In the genomic region with DNA sequence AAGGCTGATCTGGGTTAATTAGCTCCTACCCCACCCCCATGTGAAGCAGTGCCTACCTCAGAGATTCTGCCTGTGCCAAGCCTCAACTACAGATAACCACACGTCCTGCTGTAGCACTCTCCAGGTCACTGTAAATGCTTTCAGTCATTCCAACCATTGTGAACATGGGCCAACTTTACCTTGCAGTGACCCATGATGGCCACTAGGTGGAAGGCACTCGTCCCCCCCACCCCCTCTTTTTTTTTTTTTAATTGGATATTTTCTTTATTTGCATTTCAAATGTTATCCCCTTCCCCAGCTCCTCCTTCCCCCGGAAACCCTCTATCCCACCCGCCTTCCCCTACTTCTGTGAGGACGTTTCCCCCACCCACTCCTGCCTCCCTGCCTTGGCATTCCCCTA, we compare ENCODE assay signal across 8 mouse cellular contexts. TPM values are rescaled to one million over a fixed set of nuclear protein-coding genes. Genes with fewer than 3 reads are reported as not detected.
A peak's percentile ranks its signal among the peaks of the same experiment; 100 is the strongest.
DNase-seq lines count a peak whose midpoint lies in the region; ATAC-seq and TF ChIP-seq lines count a peak whose summit lies in the region.
"Had no signal": no experiment of that assay in that cellular context is flagged by ENCODE, and none has a peak within 500 bp of the region (broad histone marks: within the 10 kb centered on the region; RNA-seq: fewer than 3 reads in every experiment).

No protein-coding gene starts in this region.

- no peak overlapping the region for H3K4me2 ChIP-seq in kidney, embryonic 16.5 days (replicated peaks; ENCODE audit: low read depth, low read length)
- no peak overlapping the region for H3K4me2 ChIP-seq in lung, embryonic 14.5 days

- no peak for TF ChIP-seq POLR2A in MEL (IDR thresholded peaks at IDR 0.05; ENCODE audit: control insufficient read depth in 1 of 2, insufficient read depth in 1 of 2, low read depth in 1 of 2, low read length in 2 of 2, poor library complexity in 1 of 2)

- intact Hi-C loops in gastrocnemius, postnatal 14 days (cut with DNase I; ENCODE audit: low total_unique reads): loop anchor here (5.0 kb wide), 1 partner anchor 42 kb away; no protein-coding TSS in a partner anchor

- H3K4me1 ChIP-seq in kidney, embryonic 16.5 days (ENCODE audit: insufficient read depth, low read length): no peaks in the 10 kb centered on the region; the same call in 1 of the 2 replicates
- H3K4me1 ChIP-seq in MEL (ENCODE audit: control insufficient read depth in 1 of 2, insufficient read depth in 2 of 2, low read length in 2 of 2): no peaks in the 10 kb centered on the region
- H3K4me1 ChIP-seq in lung, embryonic 14.5 days (ENCODE audit: insufficient read depth): no peaks in the 10 kb centered on the region

- 0 out of 2 replicates have a peak overlapping the region, but pooled peaks have one; percentile 8 for H3K9ac ChIP-seq in kidney, embryonic 16.5 days (replicated peaks; ENCODE audit: low read length)
- H3K9ac ChIP-seq in MEL (ENCODE audit: control insufficient read depth, low read depth, low read length, poor library complexity, severe bottlenecking): no peak overlapping the region
- H3K9ac ChIP-seq in lung, embryonic 14.5 days: no peak overlapping the region

- TF ChIP-seq EP300 in MEL (IDR thresholded peaks at IDR 0.05; ENCODE audit: low read depth in 1 of 2, low read length in 2 of 2): no peak

- WGBS in kidney, embryonic 16.5 days: 8% methylated on average over 5 of the region's 5 CpGs
- WGBS in lung, embryonic 14.5 days: 7% methylated on average over 5 of the region's 5 CpGs

- no peak overlapping the region for H3K4me3 ChIP-seq in kidney, embryonic 16.5 days (ENCODE audit: low read length)
- H3K4me3 ChIP-seq in MEL (ENCODE audit: control insufficient read depth in 1 of 2, insufficient read depth in 1 of 2, low read depth in 2 of 2, low read length in 2 of 2): no peak overlapping the region
- no peak overlapping the region for H3K4me3 ChIP-seq in lung, embryonic 14.5 days (ENCODE audit: low read depth, low read length)

- no peak overlapping the region for H3K27ac ChIP-seq in kidney, embryonic 16.5 days (ENCODE audit: low read length)
- H3K27ac ChIP-seq in MEL (ENCODE audit: control insufficient read depth, low read depth, low read length): no peak overlapping the region
- H3K27ac ChIP-seq in lung, embryonic 14.5 days (ENCODE audit: low read depth): no peak overlapping the region

- H3K36me3 ChIP-seq in kidney, embryonic 16.5 days (ENCODE audit: insufficient read depth, low read length): peaks cover 14% of the 10 kb centered on the region
- H3K36me3 ChIP-seq in MEL (ENCODE audit: control insufficient read depth in 1 of 2, insufficient read depth in 2 of 2, low read length in 2 of 2): peaks cover 0 to 3% of the 10 kb centered on the region in 2 experiments; a peak in 1 of 4 replicates
- peaks cover 36% of the 10 kb centered on the region for H3K36me3 ChIP-seq in lung, embryonic 14.5 days (ENCODE audit: insufficient read depth)

- no peak for DNase-seq in kidney, adult 18-20 months
- peak; percentile 54 for DNase-seq in MEL (ENCODE audit: low read depth, low spot score)
- peak; percentile 36 for DNase-seq in c-Kit-positive CD71-positive TER-119-negative erythroid progenitor cells, embryonic 14.5 days (ENCODE audit: low read depth)
- peak; percentile 64 for DNase-seq in lung, embryonic 14.5 days
- DNase-seq in natural killer cell, adult 2 months (ENCODE audit: low spot score in 2 of 2): no peak
- DNase-seq in gastrocnemius, postnatal 14 days: no peak

- TF ChIP-seq RAD21 in MEL (IDR thresholded peaks at IDR 0.05; ENCODE audit: low read depth, low read length): no peak; the same call in 1 of the 2 replicates

- H3K9me3 ChIP-seq in kidney, embryonic 16.5 days (ENCODE audit: low read length): no peaks in the 10 kb centered on the region
- H3K9me3 ChIP-seq in MEL (replicated peaks; ENCODE audit: insufficient read depth, low read length): no peaks in the 10 kb centered on the region
- no peaks in the 10 kb centered on the region for H3K9me3 ChIP-seq in lung, embryonic 14.5 days (ENCODE audit: low read depth, low read length)

- H3K79me2 ChIP-seq in MEL (ENCODE audit: control insufficient read depth, insufficient read depth, low read length, poor library complexity): no peaks in the 10 kb centered on the region

- no peak for ATAC-seq in kidney, embryonic 16.5 days (ENCODE audit: low FRiP score, low TSS enrichment)
- ATAC-seq in lung, embryonic 14.5 days (ENCODE audit: insufficient read depth): no peak

- H3K27me3 ChIP-seq in kidney, embryonic 16.5 days (ENCODE audit: insufficient read depth, low read length): no peaks in the 10 kb centered on the region
- H3K27me3 ChIP-seq in MEL (ENCODE audit: control insufficient read depth in 1 of 2, insufficient read depth in 2 of 2, low read length in 2 of 2): no peaks in the 10 kb centered on the region
- no peaks in the 10 kb centered on the region for H3K27me3 ChIP-seq in lung, embryonic 14.5 days (ENCODE audit: insufficient read depth, low read length)

- peak; percentile 56 to 70 (median 56) for TF ChIP-seq CTCF in MEL (IDR thresholded peaks at IDR 0.05 in 2 of 3, conservative IDR thresholded peaks at IDR 0.05 in 1 of 3; ENCODE audit: control insufficient read depth in 1 of 3, insufficient read depth in 1 of 3, low read depth in 2 of 3, low read length in 3 of 3, poor library complexity in 1 of 3, severe bottlenecking in 1 of 3)
- peak; percentile 79 for TF ChIP-seq CTCF in lung, embryonic 14.5 days (IDR thresholded peaks at IDR 0.05; ENCODE audit: low read depth)

TF ChIP-seq in MEL, 35 proteins besides CTCF, POLR2A, EP300 and RAD21:
- no peak for TF ChIP-seq GABPA (IDR thresholded peaks at IDR 0.05; ENCODE audit: low read depth, low read length)
- TF ChIP-seq MAZ (IDR thresholded peaks at IDR 0.05; ENCODE audit: low read depth, low read length): 0 out of 2 replicates have a peak, but pooled peaks have one; percentile 44
- no peak for TF ChIP-seq ZMIZ1 (IDR thresholded peaks at IDR 0.05; ENCODE audit: low read depth, low read length)
- TF ChIP-seq MYC (IDR thresholded peaks at IDR 0.05; ENCODE audit: low read depth, low read length): no peak
- TF ChIP-seq ETS1 (IDR thresholded peaks at IDR 0.05; ENCODE audit: low read depth, low read length): no peak
- TF ChIP-seq SMC3 (IDR thresholded peaks at IDR 0.05; ENCODE audit: low read depth, low read length): peak; percentile 28
- no peak for TF ChIP-seq HCFC1 (IDR thresholded peaks at IDR 0.05; ENCODE audit: low read depth, low read length)
- TF ChIP-seq USF1 (IDR thresholded peaks at IDR 0.05; ENCODE audit: low read depth, low read length): no peak
- no peak for TF ChIP-seq NELFE (IDR thresholded peaks at IDR 0.05; ENCODE audit: low read depth, low read length)
- TF ChIP-seq RCOR1 (IDR thresholded peaks at IDR 0.05; ENCODE audit: low read depth, low read length): no peak
- 0 out of 2 replicates have a peak, but pooled peaks have one; percentile 24 for TF ChIP-seq POLR2AphosphoS2 (IDR thresholded peaks at IDR 0.05; ENCODE audit: low read length)
- TF ChIP-seq CHD1 (IDR thresholded peaks at IDR 0.05; ENCODE audit: low read depth, low read length): no peak
- peak; percentile 90 for TF ChIP-seq ZNF384 (IDR thresholded peaks at IDR 0.05; ENCODE audit: low read depth, low read length)
- TF ChIP-seq MAFK (IDR thresholded peaks at IDR 0.05; ENCODE audit: borderline replicate concordance, low read depth, low read length): no peak
- no peak for TF ChIP-seq MAX (IDR thresholded peaks at IDR 0.05; ENCODE audit: low read length)

RNA-seq across cellular contexts. Expression of gene Gm17617, which starts 2.0 kb away (rescaled TPM):
- not detected in 2 replicates for polyA plus RNA-seq in kidney, embryonic 16.5 days (2015; fragmentation: Nextera tagmentation; extraction: Ambion mirVana)
- total RNA-seq in MEL (2012; rRNA removed): not detected in 2 replicates
- polyA plus RNA-seq in MEL (2012; ENCODE audit: insufficient read depth in 1 of 2, insufficient read length in 2 of 2, low read depth in 1 of 2, low replicate concordance in 2 of 2, missing spikeins in 1 of 2): not detected
- not detected in 2 replicates for polyA plus RNA-seq in lung, embryonic 14.5 days (2014; fragmentation: Nextera tagmentation; extraction: Ambion mirVana)
- not detected for total RNA-seq in gastrocnemius, postnatal 14 days (2021)
- total RNA-seq: heart, postnatal 14 days had no signal

RNA-seq across cellular contexts. Expression of gene Fgfr4, which starts 17.1 kb away (rescaled TPM):
- polyA plus RNA-seq in kidney, embryonic 16.5 days (2015; fragmentation: Nextera tagmentation; extraction: Ambion mirVana): 21.8 and 23.0 TPM in 2 replicates
- not detected in 2 replicates for total RNA-seq in MEL (2012; rRNA removed)
- polyA plus RNA-seq in MEL (2012; ENCODE audit: insufficient read depth in 1 of 2, insufficient read length in 2 of 2, low read depth in 1 of 2, low replicate concordance in 2 of 2, missing spikeins in 1 of 2): not detected
- polyA plus RNA-seq in lung, embryonic 14.5 days (2014; fragmentation: Nextera tagmentation; extraction: Ambion mirVana): 14.6 and 17.3 TPM in 2 replicates
- 1 to 10 TPM; 6.6 to 6.7 TPM for total RNA-seq in gastrocnemius, postnatal 14 days (2021)

RNA-seq across cellular contexts. Expression of gene Zfp346, which starts 30.3 kb away (rescaled TPM):
- 19.6 and 22.7 TPM in 2 replicates for polyA plus RNA-seq in kidney, embryonic 16.5 days (2015; fragmentation: Nextera tagmentation; extraction: Ambion mirVana)
- total RNA-seq in MEL (2012; rRNA removed): 15.0 and 19.5 TPM in 2 replicates
- polyA plus RNA-seq in MEL (2012; ENCODE audit: insufficient read depth in 1 of 2, insufficient read length in 2 of 2, low read depth in 1 of 2, low replicate concordance in 2 of 2, missing spikeins in 1 of 2): 10 to 100 TPM in 1 of 2 experiments, not detected in 1; 28.8 TPM
- 22.3 and 25.0 TPM in 2 replicates for polyA plus RNA-seq in lung, embryonic 14.5 days (2014; fragmentation: Nextera tagmentation; extraction: Ambion mirVana)
- 10 to 100 TPM; 10.2 to 11.2 TPM for total RNA-seq in gastrocnemius, postnatal 14 days (2021)

RNA-seq across cellular contexts. Expression of gene Uimc1, which starts 35.3 kb away (rescaled TPM):
- 24.9 and 27.4 TPM in 2 replicates for polyA plus RNA-seq in kidney, embryonic 16.5 days (2015; fragmentation: Nextera tagmentation; extraction: Ambion mirVana)
- total RNA-seq in MEL (2012; rRNA removed): 124 and 143 TPM in 2 replicates
- 10 to 100 TPM in 1 of 2 experiments, not detected in 1; 32.5 TPM for polyA plus RNA-seq in MEL (2012; ENCODE audit: insufficient read depth in 1 of 2, insufficient read length in 2 of 2, low read depth in 1 of 2, low replicate concordance in 2 of 2, missing spikeins in 1 of 2)
- 29.8 and 32.1 TPM in 2 replicates for polyA plus RNA-seq in lung, embryonic 14.5 days (2014; fragmentation: Nextera tagmentation; extraction: Ambion mirVana)
- total RNA-seq in gastrocnemius, postnatal 14 days (2021): 10 to 100 TPM; 13.9 to 15.3 TPM

Comparison
In these comparisons a context has a peak if more than half of its experiments do, and no peak if none do; other contexts are left out.
1. DNase-seq: peak in MEL (single experiment), c-Kit-positive CD71-positive TER-119-negative erythroid progenitor cells, embryonic 14.5 days (single experiment) and lung, embryonic 14.5 days (single experiment); none in kidney, adult 18-20 months (single experiment), natural killer cell, adult 2 months (0 of 2) and gastrocnemius, postnatal 14 days (single experiment).
2. RNA of gene Fgfr4, which starts 17.1 kb away (polyA plus RNA-seq): 21.8 to 23.0 TPM in kidney, embryonic 16.5 days and 14.6 to 17.3 TPM in lung, embryonic 14.5 days; not detected in MEL; every median in the first group is over 10 times any median in the second.